8 mouse cellular contexts compared by ENCODE assay signal in genomic region chr1:139421875-139422791, GRCm38 (mm10). TPM values are rescaled to one million over a fixed set of nuclear protein-coding genes. Genes with fewer than 3 reads are reported as not detected.
A peak's percentile ranks its signal among the peaks of the same experiment; 100 is the strongest.
DNase-seq lines count a peak whose midpoint lies in the region; ATAC-seq and TF ChIP-seq lines count a peak whose summit lies in the region.

Gene Zbtb41 (plus strand): TSS chr1:139422288.

- intact Hi-C loops in heart, adult 2 months (cut with DNase I) = loop anchor here (10.0 kb wide), 1 partner anchor 577 kb away; the partner anchor contains the start of gene Lhx9

- H3K36me3 ChIP-seq in embryonic facial prominence, embryonic 13.5 days = peaks cover 3% of the 10 kb centered on the region
- peaks cover 29% of the 10 kb centered on the region for H3K36me3 ChIP-seq in heart, adult 2 months (ENCODE audit: control insufficient read depth, insufficient read depth, low read length)
- H3K36me3 ChIP-seq in limb, embryonic 13.5 days = peaks cover 2% of the 10 kb centered on the region; the same call in 1 of the 2 replicates
- no peaks in the 10 kb centered on the region for H3K36me3 ChIP-seq in midbrain, embryonic 16.5 days (ENCODE audit: control insufficient read depth, insufficient read depth, low read length)

- H3K9ac ChIP-seq in embryonic facial prominence, embryonic 13.5 days = peak within 1 kb of the TSS; percentile 95
- H3K9ac ChIP-seq in heart, adult 2 months (ENCODE audit: low read depth, low read length) = peak within 1 kb of the TSS; percentile 91
- peak within 1 kb of the TSS; percentile 93 for H3K9ac ChIP-seq in limb, embryonic 13.5 days
- H3K9ac ChIP-seq in midbrain, embryonic 16.5 days (ENCODE audit: low read depth, low read length) = peak within 1 kb of the TSS; percentile 87

- peak; percentile 90 for DNase-seq in 3134 (ENCODE audit: extremely low read depth, insufficient read length, low spot score)
- DNase-seq in adrenal gland, postnatal 36 days = peak; percentile 90 to 93
- DNase-seq in heart, adult 2 months = peak; percentile 94 to 95
- peak; percentile 84 to 87 for DNase-seq in kidney, adult 8-10 months
- DNase-seq in spleen, postnatal 10 days (ENCODE audit: low spot score in 2 of 2) = peak; percentile 89

- peak; percentile 71 for TF ChIP-seq CTCF in heart, adult 2 months (IDR thresholded peaks at IDR 0.05)

- peaks cover 30% of the 10 kb centered on the region for H3K4me1 ChIP-seq in embryonic facial prominence, embryonic 13.5 days
- peaks cover 17% of the 10 kb centered on the region for H3K4me1 ChIP-seq in heart, adult 2 months (ENCODE audit: control insufficient read depth, insufficient read depth, low read length)
- H3K4me1 ChIP-seq in limb, embryonic 13.5 days = peaks cover 34% of the 10 kb centered on the region
- peaks cover 35% of the 10 kb centered on the region for H3K4me1 ChIP-seq in midbrain, embryonic 16.5 days (ENCODE audit: control insufficient read depth, insufficient read depth, low read length)

- H3K27me3 ChIP-seq in embryonic facial prominence, embryonic 13.5 days = no peaks in the 10 kb centered on the region
- H3K27me3 ChIP-seq in heart, adult 2 months (ENCODE audit: control insufficient read depth, insufficient read depth, low read length) = no peaks in the 10 kb centered on the region
- H3K27me3 ChIP-seq in limb, embryonic 13.5 days = no peaks in the 10 kb centered on the region
- H3K27me3 ChIP-seq in midbrain, embryonic 16.5 days (ENCODE audit: control insufficient read depth, insufficient read depth, low read depth, low read length) = no peaks in the 10 kb centered on the region

- TF ChIP-seq EP300 in heart, adult 2 months (IDR thresholded peaks at IDR 0.05; ENCODE audit: insufficient read depth, low read depth, low read length) = 0 out of 2 replicates have a peak, but pooled peaks have one; percentile 27

- peak within 1 kb of the TSS; percentile 86 for H3K4me3 ChIP-seq in embryonic facial prominence, embryonic 13.5 days
- H3K4me3 ChIP-seq in heart, adult 2 months = peak within 1 kb of the TSS; percentile 88
- peak within 1 kb of the TSS; percentile 85 for H3K4me3 ChIP-seq in limb, embryonic 13.5 days
- peak within 1 kb of the TSS; percentile 68 for H3K4me3 ChIP-seq in midbrain, embryonic 16.5 days (ENCODE audit: low read depth, low read length)

- peaks cover 2% of the 10 kb centered on the region; the same call in 1 of the 2 replicates for H3K79me2 ChIP-seq in heart, adult 2 months (replicated peaks; ENCODE audit: control insufficient read depth, insufficient read depth, low read length)

- no peaks in the 10 kb centered on the region for H3K9me3 ChIP-seq in embryonic facial prominence, embryonic 13.5 days
- no peaks in the 10 kb centered on the region for H3K9me3 ChIP-seq in limb, embryonic 13.5 days
- no peaks in the 10 kb centered on the region for H3K9me3 ChIP-seq in midbrain, embryonic 16.5 days (replicated peaks; ENCODE audit: control insufficient read depth, low read length, poor library complexity, severe bottlenecking)

- WGBS in embryonic facial prominence, embryonic 13.5 days = under 1% methylated on average over 83 of the region's 88 CpGs
- under 1% methylated on average over 71 of the region's 88 CpGs for WGBS in heart, adult 2 months
- WGBS in limb, embryonic 13.5 days = under 1% methylated on average over 73 of the region's 88 CpGs
- WGBS in midbrain, embryonic 16.5 days = 0% methylated on average over 74 of the region's 88 CpGs

- H3K4me2 ChIP-seq in embryonic facial prominence, embryonic 13.5 days = peak within 1 kb of the TSS; percentile 71
- H3K4me2 ChIP-seq in limb, embryonic 13.5 days (replicated peaks) = peak within 1 kb of the TSS; percentile 76
- peak within 1 kb of the TSS; percentile 67 for H3K4me2 ChIP-seq in midbrain, embryonic 16.5 days (ENCODE audit: low read length)

- peak within 1 kb of the TSS; percentile 90 for H3K27ac ChIP-seq in embryonic facial prominence, embryonic 13.5 days
- peak within 1 kb of the TSS; percentile 95 for H3K27ac ChIP-seq in heart, adult 2 months
- H3K27ac ChIP-seq in limb, embryonic 13.5 days = peak within 1 kb of the TSS; percentile 92
- H3K27ac ChIP-seq in midbrain, embryonic 16.5 days (ENCODE audit: low read length) = peak within 1 kb of the TSS; percentile 87

- TF ChIP-seq POLR2A in heart, adult 2 months (IDR thresholded peaks at IDR 0.05; ENCODE audit: insufficient read depth, low read depth, low read length) = peak; percentile 83

- ATAC-seq in embryonic facial prominence, embryonic 13.5 days (ENCODE audit: insufficient number of reproducible peaks, insufficient read depth, low FRiP score, low TSS enrichment, low read depth) = peak; percentile 95
- ATAC-seq in limb, embryonic 13.5 days (ENCODE audit: low FRiP score, low read depth) = peak; percentile 97
- peak; percentile 98 for ATAC-seq in midbrain, embryonic 16.5 days

RNA-seq across cellular contexts. Expression of gene Zbtb41, which starts in this region (rescaled TPM):
- total RNA-seq in adrenal gland, postnatal 36 days (2021) = 10 to 100 TPM; 39.5 to 42.4 TPM
- polyA plus RNA-seq in embryonic facial prominence, embryonic 13.5 days (2015; fragmentation: Nextera tagmentation; extraction: Ambion mirVana) = 8.0 and 9.8 TPM in 2 replicates
- 10 to 100 TPM; 20.5 to 23.4 TPM for total RNA-seq in heart, adult 2 months (2021)
- 2.9 and 8.5 TPM in 2 replicates for polyA plus RNA-seq in heart, adult 2 months (2012; rRNA removed)
- 9.4 and 10.1 TPM in 2 replicates for polyA plus RNA-seq in limb, embryonic 13.5 days (2015; fragmentation: Nextera tagmentation; extraction: Ambion mirVana)
- 20.9 and 24.6 TPM in 2 replicates for polyA plus RNA-seq in midbrain, embryonic 16.5 days (2015; fragmentation: Nextera tagmentation; extraction: Ambion mirVana)

Comparison
In these comparisons a context has a peak if more than half of its experiments do, and no peak if none do; other contexts are left out.
1. Peak in every context shown above with its lines: DNase-seq, ATAC-seq, H3K4me3 ChIP-seq and H3K27ac ChIP-seq.